Mouse (Mus musculus) liver, adult 2 months (tissue): ENCODE data around the gene Plau.

Experiments used
- CTCF ChIP-seq: fragments of 200-500 bp; IDR thresholded peaks from 2 replicates; pipeline ENCODE4 v1.5.1; 2011; ENCODE audit warnings: low read depth, low read length, control low read depth
- POLR2A ChIP-seq: fragments of 200-500 bp; IDR thresholded peaks from 2 replicates; pipeline ENCODE4 v1.6.1; 2011; ENCODE audit warnings: low read length, control low read depth; ENCODE audit not compliant: insufficient read depth; ENCODE audit errors: extremely low read depth

GRCm38 (mm10) chr14:20841526-20841925 is 5.1 kb downstream of the Plau start:
- TF ChIP-seq CTCF (no peak), POLR2A (no peak)
